Mouse (Mus musculus) lung, postnatal 25 days (tissue): ENCODE measurements around the gene Serpinb6b.

Experiments
- DNase-seq: peaks from one replicate; pipeline ENCODE4 v3.0.0; 2022; ENCODE audit warnings: low spot score

Gene Serpinb6b

DNA sequence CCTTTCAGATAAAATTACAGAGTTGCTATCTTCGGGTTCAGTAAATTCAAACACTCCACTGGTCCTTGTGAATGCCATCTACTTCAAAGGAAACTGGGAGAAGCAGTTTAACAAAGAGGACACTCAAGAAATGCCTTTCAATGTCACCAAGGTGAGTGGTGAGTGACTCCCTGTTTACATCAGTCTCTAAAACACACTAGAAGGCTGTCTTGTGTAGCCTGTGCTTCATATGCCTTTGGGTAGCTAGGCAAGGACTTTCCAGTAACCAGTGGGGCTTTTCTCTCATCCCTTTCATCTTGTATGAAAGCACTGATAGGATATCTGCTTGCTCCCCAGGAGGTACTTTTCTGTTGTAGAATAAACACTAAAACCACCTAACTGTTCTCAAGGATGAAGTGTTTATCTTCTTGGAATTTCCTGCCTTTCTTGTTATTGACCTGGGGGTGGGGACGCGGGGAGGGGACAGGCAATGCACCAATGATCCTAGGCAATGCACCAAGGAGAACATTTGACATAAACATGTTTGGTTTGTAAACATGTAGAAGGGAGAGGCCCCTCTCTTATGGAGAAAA is 10.0 kb downstream of the Serpinb6b start:
- peak; percentile 75 for DNase-seq

DNA sequence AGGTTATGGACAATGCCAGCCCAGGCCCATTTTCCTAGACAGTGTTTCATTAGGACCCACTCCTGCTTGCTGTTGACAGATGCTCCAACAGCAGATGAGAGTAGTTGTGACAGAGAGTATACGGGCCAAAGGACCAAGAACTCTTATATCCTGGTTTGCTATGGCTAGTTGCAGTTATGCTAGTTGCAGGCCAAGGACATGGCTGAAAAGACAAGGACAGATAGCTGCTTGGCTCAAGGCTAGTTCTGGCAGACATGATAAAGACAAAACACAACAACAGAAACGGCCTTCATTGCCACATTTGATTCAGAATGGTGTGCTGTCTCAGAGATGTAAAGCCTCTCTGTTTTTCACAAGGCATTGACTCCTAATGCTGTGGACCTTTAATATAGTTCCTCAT is 10.7 kb downstream of the Serpinb6b start:
- no peak for DNase-seq

DNA sequence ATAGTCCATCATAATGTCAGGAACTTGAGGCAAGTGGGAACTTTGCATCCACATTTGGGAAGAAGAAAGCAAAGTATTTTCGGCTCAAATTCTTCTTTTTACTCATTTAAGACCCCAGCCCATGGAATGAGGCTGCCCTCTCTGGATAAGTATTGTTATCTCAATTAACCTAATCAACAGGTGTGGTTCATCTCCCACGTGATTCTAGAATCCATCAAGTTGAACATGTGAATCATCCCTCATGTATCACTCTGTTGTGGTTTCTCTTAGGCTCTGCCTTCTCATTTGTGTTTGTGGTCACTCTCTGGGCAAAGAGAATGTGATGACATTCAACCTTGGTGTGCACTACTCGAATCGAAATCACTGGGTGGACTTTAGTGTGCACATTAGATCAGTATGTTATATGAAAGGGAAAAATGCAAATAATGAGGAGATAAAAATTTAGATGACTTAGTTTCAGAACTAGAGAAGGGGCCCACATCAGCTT is 17.6 kb downstream of the Serpinb6b start:
- DNase-seq, result no peak

DNA sequence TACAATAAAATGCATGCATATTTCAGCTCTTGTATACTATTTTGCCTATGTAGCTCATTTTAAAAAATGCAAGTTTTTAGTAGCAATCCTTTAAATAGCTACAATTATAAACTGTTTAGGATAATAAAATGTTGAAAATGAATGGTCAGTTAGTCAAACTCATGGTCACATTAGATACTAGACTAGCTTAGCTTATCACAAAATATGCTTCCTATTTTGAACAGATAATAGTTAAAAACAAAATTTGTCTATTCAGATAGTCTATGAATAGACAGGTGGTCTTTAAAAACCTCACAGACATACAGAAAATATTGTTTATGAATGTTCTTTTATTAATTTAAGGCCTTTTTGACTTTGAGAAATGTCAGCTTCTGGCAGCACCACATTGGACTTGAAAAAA is 21.2 kb downstream of the Serpinb6b start:
- no peak for DNase-seq

DNA sequence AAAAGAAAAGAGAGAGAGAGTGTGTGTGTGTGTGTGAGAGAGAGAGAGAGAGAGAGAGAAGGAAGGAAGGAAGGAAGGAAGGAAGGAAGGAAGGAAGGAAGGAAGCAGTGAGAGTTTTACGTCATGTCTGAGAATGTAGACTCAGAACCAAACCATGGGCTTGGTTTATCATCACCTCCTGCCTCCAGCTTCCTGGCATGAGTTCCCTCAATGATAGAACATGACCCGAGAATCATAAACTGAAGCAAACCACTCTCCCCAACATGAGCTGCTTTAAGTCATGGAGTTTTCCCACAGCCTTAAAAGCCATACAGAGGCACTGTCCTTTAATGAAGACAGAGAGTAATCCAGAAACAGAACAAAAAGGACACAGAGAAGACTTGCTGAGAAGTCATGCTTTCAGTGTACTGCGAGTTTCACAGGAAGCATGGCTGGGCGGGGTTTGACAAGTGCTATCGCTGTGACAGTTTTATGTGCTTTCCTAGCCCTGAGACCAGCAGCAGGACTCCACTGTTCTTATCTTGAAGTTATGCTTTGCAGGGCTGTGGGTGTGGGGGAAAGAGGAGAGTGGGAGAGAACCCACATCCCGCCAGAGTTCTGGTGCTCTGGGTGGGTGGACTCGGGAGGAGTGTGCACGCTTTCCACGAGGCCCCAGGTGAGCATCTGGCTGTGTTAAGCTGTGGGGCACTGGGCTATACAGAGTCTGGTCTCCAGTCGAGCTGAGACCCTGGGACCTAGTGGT is 28.3 kb downstream of the Serpinb6b start:
- no peak for DNase-seq

DNA sequence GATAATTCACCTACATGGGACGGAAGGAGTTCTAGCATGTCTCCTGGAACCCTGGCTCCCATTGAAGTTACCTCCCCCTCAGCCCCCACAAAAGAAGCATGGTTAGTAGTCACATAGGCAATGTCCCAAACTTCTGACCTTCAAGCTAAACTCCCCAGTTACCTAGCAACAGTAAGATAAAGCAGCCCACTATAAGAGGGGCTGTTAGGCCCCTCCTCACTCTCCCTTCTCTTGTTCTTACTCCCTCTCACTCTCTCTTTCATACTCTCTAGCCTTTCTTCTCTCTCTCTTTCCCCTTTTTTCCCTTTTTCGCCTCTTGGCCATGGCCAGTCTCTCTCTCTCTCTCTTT is 28.9 kb downstream of the Serpinb6b start:
- DNase-seq, result no peak

DNA sequence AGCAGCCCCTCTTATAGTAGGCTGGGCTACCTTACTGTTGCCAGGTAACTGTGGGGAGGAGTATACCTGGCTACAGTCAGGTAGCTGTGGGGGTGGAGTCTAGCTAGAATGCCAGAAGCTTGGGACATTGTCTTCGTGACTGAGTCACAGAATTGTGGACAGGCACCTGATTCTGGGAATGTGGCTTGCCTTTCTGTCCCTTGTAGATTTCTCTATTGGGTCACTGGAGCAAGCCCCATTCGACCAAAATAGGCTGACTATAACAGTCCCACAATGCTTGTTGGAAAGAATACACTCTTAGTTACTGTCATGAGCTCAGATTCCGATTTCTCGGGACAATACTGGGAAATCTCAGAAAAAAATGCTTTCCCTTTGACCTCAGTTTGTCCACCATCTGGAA is 30.0 kb downstream of the Serpinb6b start:
- DNase-seq, result no peak

DNA sequence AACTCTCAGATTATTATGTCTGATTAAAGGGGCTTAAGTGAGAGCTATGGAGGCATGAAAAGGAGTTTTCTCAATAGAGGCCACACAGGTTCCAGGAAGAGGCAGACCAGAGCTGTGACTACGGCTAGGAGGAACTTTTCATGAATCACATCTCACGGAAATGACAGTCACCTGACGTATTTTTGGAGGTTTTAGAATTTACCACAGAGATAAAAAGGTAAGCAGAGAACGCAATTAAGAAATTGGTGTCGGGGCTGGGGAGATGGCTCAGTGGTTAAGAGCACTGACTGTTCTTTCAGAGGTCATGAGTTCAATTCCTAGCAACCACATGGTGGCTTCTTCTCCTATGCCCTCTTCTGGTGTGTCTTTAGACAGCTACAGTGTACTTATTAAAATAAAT is 36.3 kb downstream of the Serpinb6b start:
- DNase-seq, result no peak

DNA sequence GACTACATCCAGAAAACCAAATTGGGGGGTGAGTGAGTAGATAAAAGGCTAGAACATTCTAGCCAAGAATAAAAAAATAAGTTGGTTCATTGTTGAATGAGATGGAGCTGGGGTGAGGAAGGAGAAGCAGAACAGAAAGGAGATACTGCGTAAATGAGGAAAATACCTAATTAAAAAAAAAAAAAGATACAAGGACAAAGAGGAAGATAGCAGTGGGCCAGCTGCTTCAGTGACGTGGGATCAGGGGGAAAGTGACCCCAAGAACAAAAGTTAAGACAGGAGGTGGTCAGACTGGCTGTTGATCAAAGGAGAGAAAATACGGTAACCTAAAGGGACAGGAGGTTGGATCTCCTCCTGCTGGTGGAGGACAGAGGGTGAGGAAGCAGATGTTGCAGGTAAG is 37.9 kb downstream of the Serpinb6b start, which contains the start of gene Serpinb9:
Serpinb9 (plus strand) TSS at position 301 of the 400 bp plus-strand sequence.
- no peak for DNase-seq

DNA sequence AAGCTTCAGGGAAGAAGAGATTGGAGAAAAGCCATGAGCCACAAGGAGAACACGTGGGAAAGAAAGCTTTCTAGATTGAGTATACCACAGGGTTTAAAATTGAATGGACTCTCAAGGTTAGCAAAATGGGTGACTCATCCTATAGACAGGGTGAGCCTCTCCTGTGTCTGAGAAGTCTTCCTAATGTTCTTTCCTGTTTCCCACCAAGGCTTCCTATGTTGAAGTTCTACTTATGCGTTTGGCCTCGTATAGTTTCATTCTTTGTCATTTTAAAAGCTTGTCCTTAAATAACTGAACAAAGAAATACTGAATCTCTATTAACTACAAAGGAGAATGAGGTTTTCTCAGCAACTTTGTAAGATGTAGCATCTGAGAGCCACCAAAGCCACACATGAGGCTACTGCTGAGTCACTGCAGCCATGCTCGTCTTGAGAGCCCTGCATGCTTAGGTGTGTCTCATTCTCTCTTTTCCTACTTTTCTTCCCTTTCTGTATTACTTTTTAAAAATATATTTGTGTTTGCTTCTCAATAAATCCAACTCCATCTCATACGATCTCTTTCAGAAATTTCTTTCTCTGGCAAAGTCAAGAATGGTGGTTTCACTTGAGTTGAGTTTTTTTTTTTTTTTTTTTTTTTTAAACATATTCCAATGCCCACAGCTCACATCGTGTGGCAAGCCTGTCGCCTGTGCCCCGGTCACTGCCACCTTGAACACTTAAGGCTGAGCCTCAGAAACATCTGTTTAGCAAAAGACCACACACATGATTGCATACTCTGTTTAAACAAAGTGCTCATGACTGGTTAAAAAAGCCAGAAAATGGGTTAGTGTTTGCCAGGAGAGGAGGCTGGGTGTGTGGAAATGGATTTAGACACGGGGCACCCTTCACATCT is 38.8 kb downstream of the Serpinb6b start:
- DNase-seq, result no peak

DNA sequence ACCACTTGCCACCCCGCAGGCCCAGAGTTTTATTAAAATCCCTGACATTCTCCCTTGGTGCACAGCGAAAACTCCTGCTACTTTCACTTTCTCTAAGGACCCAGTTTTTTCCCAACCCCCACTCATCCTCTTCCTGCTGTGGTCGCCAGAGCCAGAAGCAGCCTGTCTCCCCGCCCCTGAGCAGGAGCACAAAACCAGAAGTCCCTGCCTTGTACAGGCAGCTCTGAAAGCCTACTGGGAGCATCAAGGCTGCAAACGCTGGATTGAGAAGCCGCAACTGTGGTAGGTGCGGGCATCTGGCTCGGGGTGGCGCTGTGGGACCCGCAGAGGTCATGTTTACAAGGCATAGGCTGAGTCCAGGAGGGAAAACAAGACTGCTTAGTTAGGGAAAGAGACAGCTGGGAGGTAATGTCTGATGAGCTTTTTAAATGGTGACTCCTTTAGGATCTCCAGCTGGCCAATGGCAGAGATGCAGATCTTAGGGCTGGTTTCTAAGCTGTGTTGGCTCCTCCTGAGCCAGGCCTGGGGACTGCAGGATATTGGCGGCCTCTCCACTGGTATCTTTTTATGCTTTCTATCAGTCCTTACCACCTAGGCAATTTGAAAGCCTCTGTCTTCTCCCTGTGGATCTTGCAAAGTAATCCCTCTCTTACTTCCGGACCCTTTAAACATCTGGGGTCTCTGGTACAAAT is 39.6 kb downstream of the Serpinb6b start:
- peak; percentile 94 for DNase-seq

DNA sequence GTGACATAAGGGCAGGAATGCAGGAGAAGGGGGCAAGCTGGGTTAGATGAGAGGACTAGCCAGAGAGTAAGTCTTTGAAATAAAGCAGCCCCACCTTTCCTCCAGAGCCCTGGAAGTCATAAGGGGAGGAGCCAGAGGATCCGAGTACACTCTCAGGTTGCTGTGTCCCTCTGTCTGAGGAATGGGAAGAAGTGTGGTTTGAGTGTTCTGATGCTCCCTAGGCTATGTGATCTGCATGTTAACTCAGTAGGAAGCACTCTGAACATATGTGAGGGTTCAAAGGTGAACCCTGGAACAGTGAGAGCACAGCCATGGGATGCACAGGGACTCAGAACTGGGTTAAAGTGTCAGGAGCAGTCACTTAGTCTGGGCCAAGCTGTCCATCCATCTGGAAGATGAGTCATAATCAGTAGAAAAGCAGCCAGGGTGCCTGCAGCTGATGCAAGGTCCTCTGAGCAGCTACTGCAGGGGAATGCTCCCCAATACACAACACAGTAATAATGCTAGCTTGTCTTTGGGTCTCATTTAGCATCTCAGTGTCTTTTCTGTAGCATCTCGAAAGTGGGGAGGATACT is 40.6 kb downstream of the Serpinb6b start:
- peak; percentile 41 for DNase-seq

DNA sequence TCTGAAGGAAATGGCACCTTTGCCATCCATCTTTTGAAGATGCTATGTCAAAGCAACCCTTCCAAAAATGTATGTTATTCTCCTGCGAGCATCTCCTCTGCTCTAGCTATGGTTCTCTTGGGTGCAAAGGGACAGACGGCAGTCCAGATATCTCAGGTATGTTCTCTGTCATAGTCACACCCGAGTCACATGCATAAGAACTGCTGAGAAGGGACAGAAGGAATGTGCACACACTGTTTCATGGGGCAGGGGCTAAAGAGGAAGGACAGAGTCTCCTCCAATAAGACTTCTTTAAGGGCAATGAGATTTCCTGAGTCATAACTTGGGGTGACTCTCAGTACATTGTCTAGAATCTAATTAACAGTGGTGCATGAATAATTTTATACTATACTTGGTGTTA is 41.5 kb downstream of the Serpinb6b start:
- DNase-seq, result no peak

DNA sequence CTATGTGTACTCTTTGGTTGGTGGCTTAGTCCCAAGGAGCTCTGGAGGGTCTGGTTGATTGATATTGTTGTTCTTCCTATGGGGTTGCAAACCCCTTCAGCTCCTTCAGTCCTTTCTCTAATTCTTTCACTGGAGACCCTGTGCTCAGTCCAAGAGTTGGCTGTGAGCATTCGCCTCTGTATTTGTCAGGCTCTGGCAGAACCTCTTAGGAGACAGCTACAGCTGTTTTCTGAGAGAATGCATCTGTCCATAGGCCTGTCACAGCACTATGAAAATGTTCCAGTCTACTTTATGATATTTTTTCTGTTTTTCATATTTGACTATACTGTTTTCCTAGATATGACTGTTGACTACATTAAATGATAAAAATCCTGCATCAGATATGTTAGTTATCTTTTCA is 47.4 kb downstream of the Serpinb6b start:
- no peak for DNase-seq

DNA sequence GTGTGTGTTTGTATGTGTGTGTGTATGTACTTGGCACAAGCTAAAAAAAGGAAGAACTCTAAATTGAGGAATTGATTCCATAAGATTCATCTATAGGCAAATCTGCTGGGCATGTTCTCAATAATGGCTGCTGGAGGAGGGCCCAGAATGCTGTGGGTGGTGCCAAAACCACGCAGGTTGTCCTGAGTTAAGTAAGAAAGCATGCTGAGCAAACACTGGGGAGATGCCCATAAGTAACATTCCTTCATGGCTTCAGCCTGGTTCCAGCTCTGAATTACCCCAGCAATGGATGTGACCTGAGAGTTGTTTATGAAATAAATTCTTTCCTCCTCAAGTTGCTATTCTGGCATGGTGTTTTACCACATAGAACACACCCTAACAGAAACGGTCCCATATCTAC is 48.3 kb downstream of the Serpinb6b start:
- no peak for DNase-seq

DNA sequence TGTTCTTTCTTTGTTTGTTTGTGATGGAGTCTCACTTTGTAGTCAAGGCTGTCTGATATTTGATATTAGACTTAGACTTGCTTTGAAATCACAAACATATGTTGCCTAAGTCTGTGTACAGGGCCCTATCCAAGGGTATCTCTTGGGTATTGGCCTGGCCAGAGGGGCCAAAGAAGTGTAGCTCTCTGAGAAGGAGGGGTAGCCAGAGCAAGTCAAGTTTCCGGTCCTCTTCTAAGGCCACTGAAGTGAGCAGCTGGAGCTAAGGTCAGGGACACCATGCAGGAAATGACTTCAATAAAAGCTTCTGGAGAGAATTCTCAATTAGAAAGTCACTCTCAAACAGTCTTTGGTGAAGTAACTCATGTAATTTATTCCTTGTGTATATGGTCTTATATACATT is 57.4 kb downstream of the Serpinb6b start:
- DNase-seq, result no peak

DNA sequence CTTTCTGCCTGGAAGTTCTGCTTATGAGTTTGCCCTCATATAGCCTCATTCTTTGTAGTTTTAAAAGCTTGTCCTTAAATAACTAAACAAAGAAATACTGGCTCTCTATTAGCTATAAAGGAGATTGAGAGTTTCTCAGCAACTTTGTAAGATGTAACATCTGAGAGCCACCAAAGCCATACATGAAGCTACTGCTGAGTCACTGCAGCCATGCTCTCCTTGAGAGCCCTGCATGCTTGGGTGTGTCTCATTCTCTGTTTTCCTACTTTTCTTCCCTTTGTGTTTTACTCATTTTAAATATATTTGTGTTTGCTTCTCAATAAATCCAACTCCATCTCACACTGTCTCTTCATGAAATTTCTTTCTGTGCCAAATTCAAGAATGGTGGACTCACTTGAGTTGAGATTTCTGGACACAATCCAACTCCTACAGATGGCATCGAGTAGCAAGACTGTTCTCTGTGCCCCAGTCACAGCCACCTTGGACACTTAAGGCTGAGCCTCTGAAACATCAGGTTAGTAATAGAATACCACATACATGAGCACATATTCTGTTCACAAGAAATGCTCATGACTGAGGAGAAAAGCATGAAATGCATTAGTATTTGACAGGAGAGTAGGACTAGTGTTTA is 61.5 kb downstream of the Serpinb6b start:
- no peak for DNase-seq

DNA sequence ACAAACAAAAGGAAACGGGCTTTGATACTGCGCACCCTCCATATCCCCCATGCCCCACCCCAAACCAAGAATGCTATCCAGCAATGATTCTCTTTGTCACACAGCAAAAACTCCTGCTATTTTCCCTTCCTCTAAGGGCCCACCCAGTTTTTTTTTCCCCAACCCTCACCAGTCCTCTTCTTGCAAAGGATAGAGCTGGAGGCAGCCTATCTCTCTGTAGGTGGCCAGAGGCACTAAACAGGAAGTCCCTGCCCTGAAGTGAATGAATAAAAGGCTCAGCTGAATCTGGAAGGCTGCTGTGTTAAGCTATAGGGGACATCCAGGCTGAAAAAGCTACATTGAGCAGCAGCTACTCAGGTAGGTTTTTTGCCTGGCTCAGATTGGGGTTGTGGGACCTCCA is 62.2 kb downstream of the Serpinb6b start, which contains the start of gene Serpinb9b:
Serpinb9b (plus strand) TSS at position 173 of the 400 bp plus-strand sequence.
- DNase-seq, result no peak

DNA sequence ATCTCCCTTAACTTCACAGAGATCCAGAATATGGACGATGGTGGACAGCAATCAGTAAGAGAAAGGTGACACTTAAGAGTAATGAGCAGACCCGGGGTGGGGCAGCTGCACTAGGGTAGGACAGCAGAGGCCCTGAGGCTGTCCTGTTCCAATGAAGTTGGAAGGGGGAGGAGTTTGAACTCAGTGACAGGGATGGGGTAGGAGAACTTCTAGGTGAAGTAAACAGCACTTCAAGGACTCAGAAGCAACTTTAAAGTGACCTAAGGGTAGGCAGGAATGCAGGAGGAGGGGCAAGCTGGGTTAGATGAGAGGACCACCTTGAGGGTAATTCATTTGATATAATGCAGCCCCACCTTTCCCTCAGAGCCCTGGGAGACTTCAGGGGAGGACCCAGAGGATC is 63.1 kb downstream of the Serpinb6b start:
- no peak for DNase-seq

DNA sequence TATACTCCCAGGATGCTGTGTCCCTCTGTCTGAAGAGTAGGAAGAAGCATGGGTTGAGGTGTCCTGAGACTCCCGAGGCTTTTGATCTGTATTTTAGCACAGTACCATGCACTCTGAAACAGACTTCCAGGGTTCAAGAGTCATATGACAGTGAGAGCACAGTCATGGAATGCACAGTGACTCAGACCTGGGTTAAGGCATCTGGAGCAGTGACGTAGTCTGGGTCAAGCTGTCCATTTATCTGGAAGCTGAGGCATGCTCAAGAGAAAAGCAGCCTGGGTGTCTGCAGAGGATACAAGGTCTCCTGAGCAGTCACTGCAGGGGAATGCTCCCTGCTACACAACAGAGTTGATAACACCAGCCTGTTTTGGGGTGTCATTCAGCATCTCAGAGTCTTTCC is 63.5 kb downstream of the Serpinb6b start:
- DNase-seq, result no peak
